Mouse (Mus musculus) adrenal gland, adult 18-20 months (tissue): ENCODE results near the gene Znhit1. TPM values are rescaled to one million over a fixed set of nuclear protein-coding genes. Genes with fewer than 3 reads are reported as not detected.
A peak's percentile ranks its signal among the peaks of the same experiment; 100 is the strongest.
"Not testable (repeated sequence)": the region's sequence is repeated elsewhere in the genome, so short reads cannot be mapped to it uniquely, and the experiment has no call there.

Experiments used
- DNase-seq, 2 experiments: peaks; one replicate each; pipeline ENCODE4 v3.0.0; 2021 to 2022; ENCODE audit warnings: low spot score in 2 of 2
- total RNA-seq, 2 experiments: library from RNA; stranded (reverse); gene quantifications; 1 replicate in 1 of 2; 2 replicates in 1 of 2; pipeline ENCODE4 v1.2.3; 2021

Znhit1 gene
- total RNA-seq, 2 experiments from 2014 or later = 87.2 to 93.5 TPM

DNA sequence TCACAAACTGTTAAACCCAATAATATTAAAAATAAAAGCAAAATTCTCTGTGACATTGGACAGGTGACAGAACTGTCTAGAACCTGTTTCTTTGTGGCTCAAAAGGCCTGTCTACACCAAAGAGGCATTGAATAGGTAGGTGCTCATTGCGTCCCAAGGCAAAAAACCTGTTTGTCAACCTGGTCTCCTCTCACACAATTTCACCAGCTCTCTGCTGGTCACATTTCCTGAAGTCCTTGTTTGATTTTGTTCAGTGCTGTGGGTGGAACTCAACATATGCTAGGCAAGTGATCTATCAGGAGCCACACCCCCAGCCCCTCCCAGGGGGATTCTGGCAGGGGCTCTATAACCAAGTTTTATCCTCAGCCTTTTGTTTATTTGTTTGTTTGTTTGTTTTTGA is 30.6 kb downstream of the Znhit1 start:
- no peak for DNase-seq

DNA sequence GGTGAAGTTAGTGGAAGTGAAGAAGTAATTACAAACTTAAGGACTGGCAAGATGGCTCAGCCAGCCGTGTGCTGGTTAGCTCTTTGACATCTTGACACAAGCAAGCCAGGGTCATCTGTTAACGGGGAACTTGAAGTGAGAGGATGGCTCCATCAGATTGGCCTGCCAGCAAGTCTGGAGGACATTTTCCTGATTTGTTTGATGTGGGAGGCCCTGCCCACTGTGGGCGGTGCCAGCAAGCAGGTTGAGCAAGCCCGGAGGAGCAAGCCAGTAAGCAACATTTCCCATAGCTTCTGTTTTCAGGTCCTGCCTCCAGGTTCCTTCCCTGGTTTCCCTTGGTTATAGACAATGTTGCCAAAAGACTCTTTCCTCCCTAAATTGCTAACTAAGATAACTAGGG is 32.2 kb downstream of the Znhit1 start:
- DNase-seq = no peak

DNA sequence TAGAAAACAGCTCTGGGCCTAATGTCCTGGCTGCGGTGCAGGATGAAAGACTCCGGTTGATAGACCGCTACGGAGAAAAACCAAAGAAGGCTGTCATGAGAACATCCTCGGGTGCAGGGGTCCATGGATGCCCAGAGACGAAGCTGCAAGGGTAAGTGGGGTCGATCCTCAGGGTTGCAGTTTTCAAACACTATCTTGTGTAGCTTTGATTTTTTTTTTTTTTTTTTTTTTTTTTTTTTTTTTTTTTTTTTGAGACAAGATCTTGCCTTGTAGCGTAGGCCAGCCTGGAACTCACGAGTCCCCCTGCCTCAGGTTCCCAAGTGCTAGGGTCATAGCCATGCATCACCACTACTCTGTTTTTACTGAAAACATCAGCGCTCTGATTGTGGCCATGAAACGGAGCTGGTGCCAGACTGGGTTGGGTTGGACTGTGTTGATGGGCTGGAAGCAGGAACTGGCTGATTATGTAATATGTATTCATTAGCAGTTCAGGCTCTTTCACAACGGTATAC is 34.3 kb downstream of the Znhit1 start:
- no peak for DNase-seq

DNA sequence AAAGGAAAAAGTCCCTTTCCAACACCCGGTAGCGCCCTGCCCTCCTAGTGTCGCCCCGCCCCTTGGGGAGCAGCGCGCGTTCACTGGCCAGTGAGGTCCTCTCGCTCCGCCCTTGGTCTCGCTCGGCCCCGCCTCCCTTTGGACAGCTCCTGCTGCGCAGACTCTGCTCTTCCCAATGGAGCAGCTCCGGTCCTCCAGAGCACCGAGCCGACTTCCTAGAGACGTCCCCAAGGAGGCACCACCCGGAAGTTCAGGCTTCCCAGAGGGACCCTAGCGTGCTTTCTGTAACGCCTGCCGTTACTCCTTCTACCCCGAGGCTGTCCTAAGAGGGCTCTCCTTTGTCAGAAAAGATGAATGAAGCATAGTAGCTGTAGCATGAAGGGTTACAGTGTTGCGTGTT is 34.8 kb downstream of the Znhit1 start, which contains the start of gene Fis1:
TSS of gene Fis1 (plus strand) at position 261 of the 400 bp plus-strand sequence.
- DNase-seq = peak; percentile 89 to 91

DNA sequence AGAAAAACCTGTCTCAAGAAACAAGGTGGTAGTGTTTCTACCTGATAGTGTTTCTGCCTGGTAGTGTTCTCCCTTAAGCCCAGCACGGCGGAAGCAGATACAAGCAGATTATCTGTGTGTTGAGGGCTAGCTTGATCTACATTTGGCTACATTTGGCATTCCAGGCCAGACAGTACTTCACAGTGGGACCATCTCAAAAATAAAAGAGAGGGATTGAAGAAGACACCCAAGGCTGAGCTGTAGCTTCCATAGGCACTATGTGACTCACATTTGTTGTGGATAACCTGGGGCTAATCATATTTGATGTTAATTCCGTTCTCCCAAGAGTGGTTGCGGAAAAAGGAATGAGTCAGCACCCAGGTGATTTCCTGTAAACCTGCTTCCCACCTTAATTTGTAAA is 35.7 kb downstream of the Znhit1 start:
- DNase-seq = no peak

DNA sequence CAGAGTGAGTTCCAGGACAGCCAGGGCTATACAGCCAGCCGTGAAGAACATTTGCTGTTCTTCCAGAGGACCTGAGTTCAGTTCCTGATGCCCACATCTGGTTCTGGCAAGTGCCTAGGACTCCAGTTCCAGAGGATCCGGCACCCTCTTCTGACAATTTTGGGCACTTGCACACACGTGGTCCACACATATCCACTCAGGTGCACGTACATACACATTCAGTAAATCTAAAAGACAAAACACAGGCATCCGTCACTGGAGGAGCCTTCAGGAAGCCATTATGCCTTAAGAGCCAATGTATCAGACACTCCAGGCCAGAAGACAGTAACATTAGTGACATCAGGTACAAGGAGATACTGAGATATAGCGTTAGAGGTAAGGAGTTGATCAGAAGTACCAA is 37.3 kb downstream of the Znhit1 start:
- no peak for DNase-seq

DNA sequence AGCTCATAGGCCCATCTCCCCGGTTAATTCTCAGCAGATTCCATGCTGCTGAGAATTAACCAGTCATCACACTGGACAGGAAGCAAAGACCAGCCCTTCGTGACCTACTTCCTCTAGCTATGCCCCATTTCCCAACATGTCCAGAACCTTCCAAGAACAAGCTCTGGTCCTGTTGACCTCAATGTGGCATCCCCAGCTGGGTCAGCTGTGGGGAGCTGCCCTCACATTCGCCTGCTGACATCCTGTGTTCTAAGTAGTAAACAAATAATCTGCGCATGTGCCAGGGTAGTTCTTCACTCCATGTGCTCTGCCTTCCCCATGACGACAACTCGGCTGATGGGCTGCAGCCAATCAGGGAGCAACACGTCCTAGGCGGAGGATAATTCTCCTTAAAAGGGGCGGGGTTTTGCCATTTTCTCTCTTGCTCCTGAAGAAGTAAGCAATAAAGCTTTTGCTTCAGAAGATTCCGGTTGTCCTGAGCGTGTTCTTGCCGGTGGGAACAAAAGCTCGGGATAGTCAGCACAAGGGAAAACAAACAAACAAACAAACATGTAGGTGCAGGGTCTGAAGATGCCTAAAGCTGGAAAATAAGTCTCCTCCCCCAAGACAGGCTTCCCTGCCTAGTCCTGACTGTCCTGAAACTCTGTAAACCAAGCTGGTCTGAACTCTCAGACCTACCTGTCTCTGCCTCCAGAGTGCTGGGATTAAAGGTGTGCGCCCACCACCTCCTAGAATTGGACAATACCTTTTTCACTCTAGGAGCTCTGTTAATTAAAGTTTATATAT is 38.1 kb downstream of the Znhit1 start:
- not testable (repeated sequence) for DNase-seq

DNA sequence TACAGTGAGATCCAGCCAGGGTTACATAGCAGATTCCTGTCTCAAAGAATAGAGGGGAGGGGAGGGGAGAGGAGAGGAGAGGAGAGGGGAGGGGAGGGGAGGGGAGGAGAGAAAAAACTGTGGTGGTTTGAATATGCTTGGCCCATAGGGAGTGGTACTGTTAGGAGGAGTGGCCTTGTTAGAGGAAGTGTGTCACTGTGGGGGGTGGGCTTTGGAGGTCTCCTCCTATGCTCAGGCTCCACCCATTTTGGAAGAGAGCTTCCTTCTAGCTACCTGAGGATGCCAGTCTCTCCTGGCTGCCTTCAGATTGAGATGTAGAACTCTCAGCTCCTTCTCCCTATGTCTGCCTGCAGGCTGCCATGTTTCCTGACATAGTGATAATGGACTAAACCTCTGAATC is 39.9 kb downstream of the Znhit1 start:
- no peak for DNase-seq

DNA sequence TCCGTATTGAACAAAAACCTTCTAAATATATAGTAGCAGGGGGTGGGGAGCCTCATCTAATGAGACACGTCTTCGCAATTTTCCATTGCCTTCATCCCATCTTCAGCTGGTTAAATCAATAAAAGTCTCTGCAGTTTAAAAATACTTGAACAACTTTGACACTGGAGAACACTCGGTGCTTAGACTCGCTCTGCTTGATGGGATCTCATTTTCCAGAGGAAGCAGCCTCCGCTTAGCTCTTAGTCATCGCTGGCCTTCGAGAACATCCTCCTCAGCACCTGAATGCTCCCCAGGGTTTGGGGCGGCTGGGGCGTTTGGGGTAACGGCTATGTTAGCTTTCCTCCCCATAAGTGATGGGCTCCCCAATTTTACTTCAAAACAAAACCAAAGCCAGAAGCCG is 42.7 kb downstream of the Znhit1 start:
- DNase-seq = no peak

DNA sequence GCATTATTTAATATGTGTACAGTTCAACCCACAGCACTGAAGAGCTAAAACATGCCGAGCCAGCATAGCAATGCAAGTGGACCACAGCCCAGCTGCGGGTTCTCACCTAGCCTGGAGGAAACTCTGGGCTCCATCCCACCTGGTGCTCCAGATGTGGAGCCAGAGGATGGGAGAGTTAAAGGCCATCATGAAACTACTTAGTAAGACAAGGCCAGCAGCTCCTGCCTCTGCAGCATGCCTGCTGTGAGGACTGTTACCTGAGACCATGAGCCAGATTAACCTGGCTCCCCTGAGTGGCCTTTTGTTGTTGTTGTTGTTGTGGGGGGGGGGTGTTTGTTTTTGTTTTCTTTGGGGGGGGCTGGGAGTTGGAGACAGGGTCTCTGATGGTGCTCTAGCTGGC is 44.4 kb downstream of the Znhit1 start:
- no peak for DNase-seq

DNA sequence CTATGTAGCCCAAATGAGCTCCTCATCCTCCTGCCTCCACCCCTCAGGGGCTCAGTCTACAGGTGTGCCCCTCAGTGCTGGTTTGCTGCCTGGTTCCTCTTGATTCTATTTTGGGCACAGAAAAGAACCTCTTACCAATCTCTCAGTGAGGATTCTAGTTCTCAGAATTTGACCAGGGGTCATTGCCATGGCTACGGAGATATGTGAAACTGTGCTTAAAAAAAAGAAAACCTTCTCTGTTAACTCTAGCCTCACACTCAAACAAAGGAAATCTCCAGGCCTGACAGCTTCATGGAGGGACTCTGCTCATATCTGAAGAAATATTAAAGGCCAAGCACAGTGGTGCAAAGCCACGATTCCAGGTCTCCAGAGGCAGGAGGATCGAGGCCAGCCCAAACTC is 45.0 kb downstream of the Znhit1 start:
- no peak for DNase-seq

DNA sequence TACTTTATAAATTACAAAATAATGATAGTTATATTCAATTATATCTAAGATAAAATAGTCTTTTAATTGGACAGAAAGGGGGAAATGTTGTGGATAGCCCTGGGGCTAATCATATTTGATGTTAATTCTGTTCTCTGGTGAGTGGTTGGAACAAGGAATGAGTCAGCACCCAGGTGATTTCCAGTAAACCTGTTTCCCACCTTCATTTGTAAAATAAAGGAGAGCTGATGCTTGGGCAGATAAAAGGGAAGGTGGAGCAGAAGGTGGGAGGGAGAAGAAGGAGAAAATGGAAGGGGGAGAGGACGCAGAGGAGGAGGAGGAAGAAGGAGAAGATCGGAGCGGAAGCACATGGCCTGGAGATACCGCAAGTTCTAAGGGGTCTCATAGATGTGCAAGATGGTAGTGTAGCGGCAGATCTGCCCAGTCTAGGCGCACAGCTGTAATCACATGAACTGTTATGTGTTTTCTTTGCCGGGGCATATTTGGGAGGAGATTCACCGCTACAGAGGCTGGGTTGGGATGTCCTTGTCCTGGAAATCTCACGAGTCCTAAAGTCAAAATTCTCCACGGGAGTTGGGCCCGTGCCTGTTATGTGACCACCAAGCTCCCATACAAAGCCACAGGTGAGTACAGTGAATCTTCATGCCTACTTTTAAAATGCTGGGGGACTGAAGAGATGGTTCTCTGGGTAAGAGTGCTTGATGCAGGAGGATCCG is 46.8 kb downstream of the Znhit1 start:
- DNase-seq = no peak

DNA sequence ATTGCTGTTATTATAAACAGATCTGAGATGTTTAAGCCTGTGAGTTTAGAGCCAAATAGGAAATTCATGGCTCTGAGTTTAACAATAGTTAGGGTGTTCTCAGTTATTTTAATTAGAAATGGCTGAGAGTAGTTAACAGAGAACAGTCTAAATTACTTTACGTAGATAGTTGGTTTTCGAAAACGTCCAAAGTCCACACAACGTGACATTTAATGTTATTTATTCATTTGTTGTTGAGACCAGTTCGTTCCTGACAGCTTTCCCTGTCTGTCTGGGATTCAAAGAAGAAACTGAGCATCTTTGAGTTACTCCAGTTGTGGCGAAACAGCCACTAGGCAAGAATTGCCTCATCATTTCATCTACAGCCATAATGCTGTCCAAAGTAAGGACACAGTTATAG is 47.8 kb downstream of the Znhit1 start:
- not testable (repeated sequence) for DNase-seq

DNA sequence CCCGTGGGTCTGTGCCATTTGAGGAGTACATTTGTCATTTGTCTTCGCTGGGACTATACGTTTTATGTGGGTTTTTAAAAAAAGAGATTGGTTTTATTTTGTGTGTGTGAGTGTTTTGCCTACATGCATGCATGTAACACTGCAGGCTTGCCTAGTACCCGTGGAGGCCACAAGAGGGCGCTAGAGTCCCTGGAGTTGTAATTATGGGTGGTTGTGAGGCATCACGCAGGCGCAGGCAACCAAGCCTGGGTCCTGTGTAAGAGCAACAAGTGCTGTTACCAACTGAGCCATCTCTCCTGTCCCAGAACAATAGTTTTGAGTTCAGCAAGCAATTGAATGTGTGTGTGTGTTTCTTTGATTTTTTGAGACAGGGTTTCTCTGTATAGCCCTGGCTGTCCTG is 48.5 kb downstream of the Znhit1 start:
- DNase-seq = no peak

DNA sequence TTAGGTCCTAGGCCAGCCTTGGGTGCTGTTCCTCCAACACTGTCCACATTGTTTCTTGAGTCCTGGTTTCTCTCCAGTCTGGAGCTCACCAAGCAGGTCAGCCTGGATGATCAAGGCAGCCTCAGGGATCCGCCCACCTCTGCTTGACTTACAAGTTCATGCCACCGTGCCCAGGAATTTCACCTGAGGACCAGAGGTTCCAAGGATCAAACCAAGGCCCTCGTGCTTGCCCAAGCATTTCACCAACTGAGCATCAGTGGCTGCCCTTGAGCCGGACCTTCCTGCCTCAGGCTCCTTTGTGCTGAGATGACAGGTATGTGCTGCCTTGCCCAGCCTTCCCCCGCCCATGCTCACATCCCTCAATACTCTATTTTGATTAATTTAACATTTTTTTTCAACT is 50.2 kb downstream of the Znhit1 start:
- DNase-seq = no peak

DNA sequence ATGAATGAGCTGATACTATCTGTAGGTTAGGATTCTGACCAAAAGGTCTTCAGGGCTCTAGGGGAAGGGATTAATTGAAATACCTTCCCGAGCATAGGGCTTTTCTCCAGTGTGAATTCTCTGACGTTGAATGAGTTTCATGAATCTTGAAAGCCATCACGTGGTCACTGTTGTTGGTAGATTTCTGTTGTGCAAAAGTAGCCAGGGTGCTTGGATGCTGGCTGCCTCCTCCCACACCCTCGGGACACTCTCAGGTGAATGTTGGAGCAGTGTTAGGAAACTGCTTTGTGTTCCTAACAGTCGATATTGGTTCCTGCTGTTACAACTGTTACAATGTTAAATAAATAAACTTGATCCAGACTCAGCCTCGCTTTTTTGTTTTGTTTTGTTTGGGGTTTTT is 51.1 kb downstream of the Znhit1 start:
- DNase-seq = no peak

DNA sequence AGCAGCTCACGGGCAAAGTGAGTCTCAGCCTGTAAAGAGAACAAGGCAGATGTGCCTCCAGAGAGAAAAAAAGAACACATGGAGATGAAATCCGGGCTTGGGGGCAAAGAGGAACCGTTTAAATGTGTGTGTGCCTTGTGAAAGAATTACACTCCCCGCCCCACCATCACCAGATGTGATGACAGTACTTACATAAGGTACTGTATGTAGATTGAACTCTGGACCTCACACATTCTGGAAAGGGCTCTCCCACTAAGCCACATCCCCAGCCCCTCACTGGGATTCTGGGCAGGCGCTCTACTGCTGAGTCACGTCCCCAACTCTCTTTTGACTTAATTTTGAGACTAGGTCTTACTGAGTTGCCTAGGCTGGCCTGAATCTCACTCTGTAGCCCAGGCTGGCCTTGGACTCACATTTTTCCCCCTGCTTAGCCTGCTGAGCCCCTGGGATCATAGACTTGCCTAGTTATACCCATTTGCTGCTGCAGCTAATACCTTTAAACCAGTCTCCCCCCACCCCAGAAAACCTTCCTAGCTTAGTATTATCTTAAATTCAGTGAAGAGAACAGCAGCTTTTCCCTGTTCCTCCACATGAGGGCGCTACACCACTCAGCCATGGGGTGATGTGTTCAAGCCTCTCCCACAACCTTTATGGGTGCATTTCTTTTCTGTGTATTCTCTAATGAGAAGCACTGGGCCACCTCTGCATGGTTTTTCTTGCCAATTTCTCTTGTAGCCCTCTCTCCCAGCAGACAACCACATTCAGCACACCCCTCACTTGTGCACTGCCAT is 51.7 kb downstream of the Znhit1 start:
- DNase-seq = no peak

DNA sequence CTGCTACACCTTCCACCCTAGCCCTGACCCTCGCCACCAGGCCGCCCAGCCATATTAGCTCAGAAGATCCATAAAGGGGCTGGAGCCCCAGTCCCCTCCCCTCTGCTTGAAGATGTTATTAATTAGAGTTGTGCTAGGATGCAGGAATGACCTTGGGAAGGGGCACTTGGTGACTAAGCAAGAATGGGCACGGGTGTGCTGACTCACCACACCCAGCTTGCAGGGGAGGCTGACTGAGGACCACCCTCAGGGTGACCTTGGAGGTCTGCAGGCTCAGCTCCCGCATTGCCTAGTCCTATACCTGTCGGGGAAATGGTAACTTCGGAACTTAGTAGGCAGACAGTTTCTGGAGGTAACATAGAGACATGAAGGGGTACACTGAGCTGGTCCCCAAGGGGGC is 53.9 kb downstream of the Znhit1 start:
- no peak for DNase-seq

DNA sequence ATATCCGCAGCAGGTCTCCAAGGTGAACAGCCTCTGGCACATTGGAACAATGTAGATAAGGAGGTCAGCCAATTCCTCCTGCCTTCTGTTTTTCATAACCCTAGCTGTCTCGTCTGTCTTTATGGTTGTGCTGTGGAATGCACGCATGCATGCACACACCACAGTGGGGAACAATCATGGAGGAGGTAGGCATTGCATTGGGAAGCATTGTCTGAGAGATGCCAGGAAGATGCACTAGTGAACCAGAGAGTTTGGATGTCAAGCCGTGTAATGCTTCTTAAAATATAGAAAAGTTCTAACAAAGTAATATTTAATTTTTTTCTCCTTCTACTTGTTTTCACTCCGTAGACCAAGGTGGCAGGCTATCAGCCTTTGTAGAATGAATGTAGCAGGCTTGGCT is 54.9 kb downstream of the Znhit1 start:
- DNase-seq = no peak
